Mouse (Mus musculus) monocyte, adult 5-6 weeks (primary cell): Measurements from ENCODE around the gene Ptar1. TPM values are rescaled to one million over a fixed set of nuclear protein-coding genes. Genes with fewer than 3 reads are reported as not detected.
A peak's percentile ranks its signal among the peaks of the same experiment; 100 is the strongest.

Source experiments
- ATAC-seq: fragments of 153-309, 156-312 bp; replicated peaks from 2 replicates; pipeline ENCODE4 v1.8.0; 2017; ENCODE audit warnings: mild to moderate bottlenecking; ENCODE audit not compliant: low TSS enrichment, insufficient number of reproducible peaks, severe bottlenecking, poor library complexity, low FRiP score
- total RNA-seq: library from RNA; stranded (forward); fragments of 200-1000, 200-491, 200-594 nt; gene quantifications from 3 replicates; pipeline ENCODE4 v1.2.3, GENCODE M21; 2017

Gene Ptar1
- total RNA-seq = 23.8 to 30.3 TPM (median 26.7 TPM) in 3 replicates

GRCm38 (mm10) chr19:23687296-23688021, at the start of gene Ptar1:
Gene Ptar1, plus strand, starts transcription at chr19:23687429.
- ATAC-seq = peak; percentile 89

- ATAC-seq = no peak
Observed at GRCm38 (mm10) chr19:23643819-23644218, 43.4 kb upstream of the Ptar1 start.

GRCm38 (mm10) chr19:23645347-23645746, 41.9 kb upstream of the Ptar1 start:
- ATAC-seq = no peak

GRCm38 (mm10) chr19:23647308-23647707, 39.9 kb upstream of the Ptar1 start:
- ATAC-seq = no peak

- no peak for ATAC-seq
Observed at GRCm38 (mm10) chr19:23652644-23653043, 34.6 kb upstream of the Ptar1 start, which contains the start of gene 1700028P14Rik. Gene 1700028P14Rik, minus strand, starts transcription at chr19:23652812.

GRCm38 (mm10) chr19:23653154-23653553, 34.1 kb upstream of the Ptar1 start:
- no peak for ATAC-seq

GRCm38 (mm10) chr19:23657261-23657932, 29.8 kb upstream of the Ptar1 start:
- ATAC-seq = no peak

GRCm38 (mm10) chr19:23658350-23658749, 28.9 kb upstream of the Ptar1 start:
- ATAC-seq = no peak

GRCm38 (mm10) chr19:23664083-23664482, 23.1 kb upstream of the Ptar1 start:
- ATAC-seq = no peak

- no peak for ATAC-seq
Observed at GRCm38 (mm10) chr19:23668142-23668655, 19.0 kb upstream of the Ptar1 start.

- ATAC-seq = no peak
Observed at GRCm38 (mm10) chr19:23673021-23673420, 14.2 kb upstream of the Ptar1 start.

- 0 out of 2 replicates have a peak, but pooled peaks have one; percentile 50 for ATAC-seq
Observed at GRCm38 (mm10) chr19:23675656-23676055, 11.6 kb upstream of the Ptar1 start.

GRCm38 (mm10) chr19:23686962-23687295, 300 bp upstream of the Ptar1 start:
- no peak for ATAC-seq

- ATAC-seq = no peak
Observed at GRCm38 (mm10) chr19:23688421-23688946, 1.3 kb downstream of the Ptar1 start.

GRCm38 (mm10) chr19:23694344-23694743, 7.1 kb downstream of the Ptar1 start:
- no peak for ATAC-seq

- no peak for ATAC-seq
Observed at GRCm38 (mm10) chr19:23697861-23698260, 10.6 kb downstream of the Ptar1 start.

- no peak for ATAC-seq
Observed at GRCm38 (mm10) chr19:23698366-23698765, 11.1 kb downstream of the Ptar1 start.

GRCm38 (mm10) chr19:23699131-23699530, 11.9 kb downstream of the Ptar1 start:
- no peak for ATAC-seq

GRCm38 (mm10) chr19:23702896-23703295, 15.7 kb downstream of the Ptar1 start:
- no peak for ATAC-seq

GRCm38 (mm10) chr19:23705383-23705782, 18.2 kb downstream of the Ptar1 start:
- ATAC-seq = no peak
